Mouse (Mus musculus) liver, adult (tissue): ENCODE data around the gene 4933406M09Rik.

Experiments
- GATA4 ChIP-seq: IDR thresholded peaks from 2 replicates; pipeline ENCODE4 v1.6.1; 2014; ENCODE audit warnings: mild to moderate bottlenecking, low read length; ENCODE audit not compliant: insufficient replicate concordance

4933406M09Rik gene

DNA sequence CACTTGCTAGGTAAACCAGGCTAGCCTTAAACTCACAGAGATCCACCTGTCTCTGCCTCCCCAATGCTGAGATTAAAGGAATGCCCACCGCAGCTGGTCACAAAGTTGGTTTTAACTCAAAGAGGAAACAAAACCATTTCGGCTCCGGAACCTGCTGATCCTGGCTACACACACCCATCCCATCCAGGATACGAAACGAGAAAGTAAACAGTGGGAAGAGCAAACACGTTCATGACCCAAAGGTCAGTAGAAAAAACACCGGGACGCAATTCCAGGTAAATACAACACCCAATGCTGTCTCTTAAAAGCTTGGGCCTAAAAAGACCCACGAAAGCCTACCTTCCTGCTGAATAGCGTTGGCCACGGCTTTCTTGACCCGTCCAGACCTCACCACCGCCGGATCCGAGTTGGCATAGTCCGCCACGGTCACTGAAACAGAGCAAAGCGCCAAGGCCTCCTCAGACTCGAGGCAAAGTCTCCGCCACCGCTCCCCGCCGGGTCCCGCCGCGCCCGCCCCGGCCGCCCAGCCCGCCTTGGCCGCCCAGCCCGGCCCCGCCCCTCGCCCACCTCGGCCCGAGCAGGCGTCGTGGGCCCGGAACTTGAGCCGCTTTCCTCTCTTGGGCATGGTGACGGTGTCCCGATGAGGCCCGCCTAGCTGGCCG lies 24.4 kb upstream of the 4933406M09Rik start:
- TF ChIP-seq GATA4: no peak

DNA sequence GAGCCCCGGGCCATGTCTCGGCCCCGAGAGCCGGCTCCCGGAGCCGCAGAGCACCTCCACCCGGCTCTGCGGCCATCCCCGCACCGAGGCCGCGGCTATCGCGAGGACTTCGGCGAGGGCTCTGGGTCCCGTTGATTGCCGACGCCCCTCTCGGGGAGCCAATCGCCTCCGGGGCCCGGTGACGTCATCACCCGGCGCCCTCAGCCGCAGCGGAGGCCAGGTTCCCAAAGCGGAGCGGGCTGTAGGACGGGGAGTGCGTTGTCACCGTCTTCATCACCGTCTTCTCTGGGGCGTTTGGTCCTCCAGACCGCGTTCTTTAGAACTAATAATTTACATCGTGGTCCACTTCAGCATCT lies 23.9 kb upstream of the 4933406M09Rik start, which contains the start of gene Tmem183a:
Tmem183a (minus strand) TSS at position 123 of the 356 bp plus-strand sequence.
- TF ChIP-seq GATA4: peak; percentile 61; the same call in 1 of the 2 replicates

DNA sequence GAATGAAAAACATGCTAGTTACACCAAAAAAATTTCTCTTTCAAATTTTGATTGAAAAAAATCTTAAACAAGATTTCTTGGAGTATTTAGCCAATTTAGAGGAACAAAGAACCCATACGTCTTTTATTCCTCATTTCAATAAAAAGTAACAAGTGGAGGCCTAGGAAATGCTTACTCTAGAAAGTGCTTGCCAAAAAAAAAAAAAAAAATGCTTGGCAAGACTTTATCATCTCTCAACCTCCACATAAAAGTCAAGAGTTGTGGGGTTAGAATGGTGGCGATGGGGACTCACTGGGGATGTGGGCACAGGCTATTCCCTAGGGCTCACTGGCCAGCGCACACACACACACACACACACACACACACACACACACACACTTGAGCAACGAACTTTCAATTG lies 22.5 kb upstream of the 4933406M09Rik start:
- TF ChIP-seq GATA4: no peak

DNA sequence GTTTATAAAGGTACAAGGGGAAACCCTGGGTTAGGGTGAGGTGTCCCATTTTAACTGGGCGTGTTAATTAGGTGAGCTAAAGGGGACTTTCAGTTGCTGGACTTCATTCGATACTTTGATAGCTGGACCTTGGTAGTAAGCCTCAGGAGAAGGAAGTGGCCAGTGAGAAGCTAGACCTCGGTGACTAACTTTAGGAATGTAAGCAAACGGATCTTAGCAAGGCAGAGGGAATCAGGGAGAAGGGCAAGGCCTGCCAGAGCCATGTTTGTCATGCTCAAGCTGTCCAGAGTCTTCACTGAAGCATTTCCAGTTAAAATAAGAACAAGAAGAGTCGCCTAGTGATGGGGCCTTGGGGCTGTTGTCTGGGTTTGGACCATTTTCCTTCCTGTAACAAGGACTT lies 20.2 kb upstream of the 4933406M09Rik start:
- TF ChIP-seq GATA4: no peak

DNA sequence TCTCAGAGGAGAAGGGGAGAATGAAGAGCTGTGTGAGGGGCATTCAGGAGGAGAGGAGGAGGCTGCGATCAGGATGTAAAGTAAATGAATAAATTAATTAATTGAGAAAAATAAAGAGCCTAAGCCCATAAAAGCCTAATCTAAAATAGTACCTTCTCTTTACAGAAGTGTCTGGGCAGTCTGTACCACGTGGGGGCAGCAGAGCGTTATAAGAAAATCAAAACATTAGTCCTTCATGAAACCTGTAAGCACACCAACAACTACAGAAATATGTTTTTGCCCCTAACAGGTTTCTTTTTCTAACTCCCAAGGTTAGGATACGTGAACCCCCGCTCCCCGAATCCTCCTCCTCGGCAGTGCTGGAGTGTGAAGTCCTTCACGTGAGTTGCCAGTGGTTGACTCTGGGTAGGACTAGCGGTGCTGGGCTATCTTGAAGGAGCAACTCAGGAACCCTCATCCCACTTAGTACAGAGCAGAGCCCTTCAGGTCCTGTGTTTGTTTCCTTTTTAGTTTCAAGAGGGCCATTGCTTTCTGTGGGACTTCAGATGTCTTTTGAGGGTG lies 16.9 kb upstream of the 4933406M09Rik start:
- TF ChIP-seq GATA4: no peak

DNA sequence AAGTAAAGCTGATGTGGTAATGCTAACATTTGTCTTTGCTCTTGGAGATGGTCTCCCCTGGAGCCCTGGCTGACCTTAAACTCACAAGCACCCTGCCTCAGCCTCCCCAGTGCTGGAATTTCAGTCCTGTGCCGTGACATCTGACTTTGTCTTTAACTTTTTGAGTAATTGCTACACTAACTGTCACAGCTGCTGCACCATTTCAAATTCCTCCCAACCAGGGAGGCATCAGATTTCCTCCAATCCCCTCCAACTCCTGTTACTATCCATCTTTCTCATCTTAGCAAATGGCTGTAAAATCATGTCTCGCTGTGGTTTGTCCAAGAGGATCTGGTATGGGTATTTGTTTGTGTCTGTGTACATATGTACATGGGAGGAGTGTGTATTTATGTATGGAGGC lies 11.6 kb upstream of the 4933406M09Rik start:
- no peak for TF ChIP-seq GATA4

DNA sequence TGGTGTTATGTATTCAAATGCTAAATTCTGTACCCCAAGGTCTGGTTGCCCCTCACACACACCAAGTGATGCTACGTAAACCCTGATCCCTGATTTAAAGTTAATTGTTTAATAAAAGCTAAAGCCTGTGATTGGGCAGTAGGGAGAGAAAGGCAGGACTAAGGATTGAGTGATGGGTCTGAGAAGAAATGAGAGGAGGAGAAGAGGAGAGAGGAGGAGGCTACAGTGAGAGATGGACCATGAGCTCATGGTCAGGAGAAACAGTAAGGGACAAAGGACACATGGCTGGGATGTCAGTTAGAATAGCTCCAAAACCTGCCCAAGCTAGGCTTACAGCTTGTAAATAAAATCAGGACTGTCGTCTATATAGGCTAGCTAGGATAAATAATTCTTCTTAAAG lies 4.7 kb upstream of the 4933406M09Rik start:
- TF ChIP-seq GATA4: no peak

DNA sequence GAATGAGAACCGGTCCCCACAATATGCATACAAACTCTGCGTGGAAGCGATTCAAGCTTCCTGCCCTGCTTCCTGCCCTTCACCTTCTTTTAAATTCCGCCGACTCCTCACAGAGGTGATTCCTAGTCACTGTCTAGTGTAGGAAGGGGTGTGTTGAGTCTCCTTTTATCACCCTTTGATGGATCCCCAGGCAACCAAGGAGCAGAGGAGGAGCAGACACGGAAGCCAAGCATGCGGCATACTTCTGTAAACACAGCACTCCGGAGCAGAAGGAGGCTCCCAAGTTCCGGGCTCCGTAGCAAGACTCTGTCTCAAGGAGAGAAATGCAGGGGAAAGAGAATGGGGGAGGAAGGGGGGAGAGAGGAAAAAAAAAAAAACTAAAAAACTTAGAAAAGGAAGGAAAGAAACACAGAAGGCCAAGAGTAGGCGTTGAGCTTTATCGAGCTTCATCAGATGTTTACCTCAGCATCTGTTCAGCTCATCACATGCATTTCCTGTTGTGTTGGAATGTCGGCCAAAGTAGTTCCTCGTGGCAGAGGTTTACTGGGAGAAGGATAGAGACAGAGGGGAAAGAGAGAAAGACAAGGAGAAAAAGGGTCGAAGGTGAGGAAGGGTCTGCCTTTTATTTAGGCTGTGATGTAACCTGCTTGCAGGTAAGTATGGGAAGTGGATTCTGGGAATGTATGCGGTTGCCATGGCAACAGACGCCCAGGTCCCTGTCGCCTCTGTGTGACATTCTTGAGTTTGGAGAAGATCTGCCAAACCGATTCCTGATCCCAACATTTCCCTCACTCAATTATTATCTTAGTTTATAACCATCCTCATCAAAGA lies 3.7 kb upstream of the 4933406M09Rik start:
- no peak for TF ChIP-seq GATA4

DNA sequence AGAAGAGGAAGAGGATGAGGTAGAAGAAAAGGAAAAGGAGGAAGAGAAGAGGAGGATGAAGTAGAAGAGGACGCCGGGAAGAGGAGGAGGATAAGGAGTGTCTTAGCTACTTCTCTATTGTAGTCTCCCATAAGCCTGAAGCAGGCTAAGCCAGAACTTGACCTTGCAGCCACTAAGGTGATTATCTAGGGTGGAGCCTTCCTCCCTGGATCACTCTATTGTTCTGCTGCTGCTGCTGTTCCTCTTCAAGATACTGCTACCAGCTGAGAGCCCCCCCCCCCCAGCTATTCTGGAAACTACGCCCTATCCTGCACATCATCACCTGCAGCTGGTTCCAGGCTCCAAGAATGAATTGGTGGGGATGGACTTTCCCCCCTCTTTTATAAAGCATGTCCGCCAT lies 1.2 kb upstream of the 4933406M09Rik start:
- no peak for TF ChIP-seq GATA4

DNA sequence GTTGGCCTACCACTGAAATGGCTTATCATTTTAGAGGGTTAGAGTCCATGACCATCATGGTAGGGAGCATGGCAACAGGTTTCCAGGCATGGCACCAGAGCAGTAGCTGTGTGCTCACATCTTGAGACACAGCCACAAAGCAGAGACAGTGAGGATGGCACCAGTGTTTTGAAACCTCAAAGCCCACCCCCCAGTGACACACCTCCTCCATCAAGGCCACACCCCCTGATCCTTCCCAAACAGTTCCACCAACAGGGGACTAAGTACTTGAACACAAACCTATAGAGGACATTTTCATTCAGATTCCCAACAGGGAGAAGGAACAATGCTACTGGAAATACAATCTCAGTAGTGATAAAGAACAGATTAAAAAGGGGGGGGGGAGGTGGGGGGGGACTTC lies 564 bp upstream of the 4933406M09Rik start:
- no peak for TF ChIP-seq GATA4

DNA sequence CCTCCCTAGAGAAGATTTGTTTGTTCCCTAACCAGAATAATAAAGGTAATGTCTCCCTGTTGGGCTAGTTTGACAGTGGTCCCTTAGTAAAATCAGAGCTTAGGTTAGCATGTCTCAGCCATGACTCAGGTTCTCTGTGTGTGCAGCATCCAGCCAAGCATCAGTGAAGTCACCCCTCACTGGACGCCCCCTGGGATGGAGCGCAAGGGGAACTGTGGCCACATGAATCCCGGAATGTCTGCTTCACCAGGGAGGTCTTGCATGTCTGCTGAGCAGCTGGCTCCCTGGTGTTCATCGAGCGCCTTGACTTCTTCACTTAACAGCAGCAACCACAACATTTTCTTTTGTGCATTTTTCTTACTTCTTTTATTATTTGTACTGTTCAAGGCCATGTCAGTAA lies 8.1 kb downstream of the 4933406M09Rik start:
- no peak for TF ChIP-seq GATA4

DNA sequence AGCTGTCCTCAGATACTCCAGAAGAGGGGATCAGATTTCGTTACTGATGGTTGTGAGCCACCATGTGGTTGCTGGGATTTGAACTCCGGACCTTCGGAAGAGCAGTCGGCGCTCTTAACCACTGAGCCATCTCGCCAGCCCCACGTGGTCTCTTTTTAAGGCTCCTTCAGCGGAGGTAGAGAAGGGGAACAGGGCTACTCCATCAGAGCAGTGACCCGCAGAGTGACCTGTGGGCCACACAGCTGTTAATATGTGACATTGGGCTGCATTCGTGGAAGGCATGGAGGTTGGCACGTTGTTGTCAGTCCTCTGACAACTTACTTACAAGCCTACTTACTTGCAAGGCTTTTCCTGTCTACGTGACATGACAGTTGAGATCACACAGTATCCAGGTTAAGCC lies 12.5 kb downstream of the 4933406M09Rik start:
- no peak for TF ChIP-seq GATA4

DNA sequence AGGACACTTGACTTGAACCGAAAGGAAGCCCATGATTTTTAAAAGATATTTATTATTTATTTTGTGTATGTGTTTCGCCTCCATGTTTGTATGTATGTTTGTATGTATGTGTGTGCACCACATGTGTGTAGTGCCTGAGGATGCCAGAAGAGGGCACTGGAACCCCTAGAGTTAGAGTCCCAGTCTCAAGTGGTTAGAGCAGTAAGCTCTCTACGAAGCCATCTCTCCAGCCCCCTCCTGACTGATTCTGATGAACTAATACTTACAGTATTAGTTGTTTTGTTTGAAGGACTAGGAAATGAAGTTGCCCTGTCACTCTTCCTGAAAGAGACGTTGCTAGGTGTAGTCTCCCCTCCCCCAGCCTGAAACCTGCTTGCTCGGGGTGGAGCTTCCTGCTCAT lies 14.0 kb downstream of the 4933406M09Rik start:
- no peak for TF ChIP-seq GATA4

DNA sequence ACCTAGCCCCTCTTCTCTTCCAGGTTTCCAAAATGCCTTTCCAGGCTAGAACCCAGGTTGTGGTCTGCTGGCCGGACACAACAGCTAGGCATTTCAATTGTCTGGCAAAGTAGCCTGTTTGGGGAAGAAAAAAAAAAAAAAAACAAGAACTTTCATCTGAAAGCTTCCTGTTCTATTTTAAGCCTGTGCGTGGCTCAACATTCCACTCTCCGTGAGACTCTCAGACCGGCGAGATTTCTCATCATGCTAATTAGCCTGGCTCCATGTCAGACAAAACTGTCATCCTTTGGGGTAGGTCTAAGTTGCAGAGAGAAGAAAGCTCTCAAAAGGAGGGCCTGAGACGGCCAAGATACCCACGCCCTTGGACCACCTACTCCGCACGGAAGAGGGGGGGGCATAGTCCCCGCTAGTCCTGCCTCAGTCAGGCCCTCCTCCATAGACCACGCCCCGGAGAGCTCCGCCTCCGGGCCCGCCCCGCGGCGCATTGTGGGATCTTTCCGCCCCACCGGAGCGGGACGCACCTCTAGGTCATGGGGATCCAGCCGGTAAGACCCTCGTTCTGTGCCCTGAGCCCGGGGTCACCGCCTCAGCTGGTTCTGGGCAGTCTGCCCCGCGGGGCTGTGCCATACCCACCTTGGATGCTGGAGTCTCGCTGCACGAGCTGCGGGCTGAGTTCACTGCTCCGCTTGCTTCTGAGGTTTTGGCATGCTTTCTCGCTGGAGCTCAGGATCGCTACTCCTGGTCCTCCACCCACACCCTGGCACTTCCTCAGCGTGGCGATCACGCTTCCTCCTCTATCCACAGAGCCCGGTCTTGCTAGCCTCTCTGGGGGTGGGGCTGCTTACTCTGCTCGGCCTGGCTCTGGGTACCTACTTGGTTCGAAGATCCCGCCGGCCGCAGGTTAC lies 20.0 kb downstream of the 4933406M09Rik start, which contains the start of gene Cyb5r1:
Cyb5r1 (plus strand) TSS at position 51 of the 905 bp plus-strand sequence.
- TF ChIP-seq GATA4: no peak

DNA sequence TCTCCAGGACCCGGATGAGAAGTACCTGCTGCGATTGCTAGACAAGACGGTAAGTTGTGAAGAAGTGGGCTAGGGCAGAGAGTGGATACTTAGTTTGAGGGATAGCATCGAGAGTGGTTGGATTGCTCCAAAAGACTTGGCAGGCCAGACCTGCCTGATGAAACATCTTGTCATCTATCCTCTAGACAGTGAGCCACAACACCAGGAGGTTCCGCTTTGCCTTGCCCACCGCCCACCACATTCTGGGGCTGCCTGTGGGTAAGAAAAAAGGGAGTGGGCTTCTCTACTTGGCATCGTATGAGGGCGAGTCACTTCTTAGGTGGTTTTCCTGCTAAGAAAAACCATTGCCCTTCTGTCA lies 20.7 kb downstream of the 4933406M09Rik start:
- TF ChIP-seq GATA4: no peak
